Mouse (Mus musculus): Measurements from ENCODE around the gene Hoxb5. TPM values are rescaled to one million over a fixed set of nuclear protein-coding genes. Genes with fewer than 3 reads are reported as not detected.

Hoxb5 gene
- polyA plus RNA-seq, 1 experiment from 2014 or later = 0.09 TPM

DNA sequence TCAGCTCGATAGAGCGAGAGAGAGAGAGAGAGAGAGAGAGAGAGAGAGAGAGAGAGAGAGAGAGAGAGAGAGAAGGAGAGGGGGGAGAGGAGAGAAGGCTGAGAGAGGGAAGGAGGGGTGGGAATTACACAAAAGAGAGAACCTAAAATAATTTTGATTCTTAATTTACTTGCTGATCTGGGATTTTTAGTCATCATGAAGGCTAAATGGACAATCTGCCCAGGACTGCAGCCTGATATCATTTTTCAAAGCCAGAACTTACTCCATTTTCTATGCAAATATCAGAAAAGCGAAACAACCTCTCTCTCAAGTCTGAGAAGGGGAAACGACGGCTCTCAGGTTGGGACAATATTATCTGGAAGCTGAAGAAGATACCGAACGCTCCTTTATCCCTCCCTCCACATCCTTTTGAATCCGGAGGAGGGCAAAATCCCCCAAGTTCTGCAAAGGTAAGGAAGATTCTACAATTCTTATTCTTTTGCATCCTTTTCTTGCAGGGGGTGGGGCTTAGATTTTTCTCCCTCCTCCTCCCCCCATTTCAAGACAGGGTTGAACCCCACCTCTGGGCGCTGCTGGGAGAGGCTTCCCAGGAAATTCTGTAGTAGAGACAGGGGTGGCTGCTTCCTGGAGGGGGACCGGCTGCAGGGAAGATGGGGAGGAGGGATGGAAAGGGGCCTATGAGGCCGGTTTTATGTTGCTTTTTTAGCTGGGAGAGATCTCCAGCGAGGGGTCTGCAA is 10.4 kb upstream of the Hoxb5 start:
- Histone ChIP-seq H3K27me3 (replicated peaks) (peaks cover 97% of the 10 kb centered on the region), H3K36me3 (replicated peaks) (no peaks in the 10 kb centered on the region), H3K9me3 (no peaks in the 10 kb centered on the region), H3K4me1 (no peaks in the 10 kb centered on the region), H3K27ac (no peak overlapping the region), H3K4me3 (no peak overlapping the region), H3K4me2 (no peak overlapping the region), H3K9ac (no peak overlapping the region)
- no peak for ATAC-seq (replicated peaks)
- WGBS = 0% methylated on average over 12 of the region's 12 CpGs

DNA sequence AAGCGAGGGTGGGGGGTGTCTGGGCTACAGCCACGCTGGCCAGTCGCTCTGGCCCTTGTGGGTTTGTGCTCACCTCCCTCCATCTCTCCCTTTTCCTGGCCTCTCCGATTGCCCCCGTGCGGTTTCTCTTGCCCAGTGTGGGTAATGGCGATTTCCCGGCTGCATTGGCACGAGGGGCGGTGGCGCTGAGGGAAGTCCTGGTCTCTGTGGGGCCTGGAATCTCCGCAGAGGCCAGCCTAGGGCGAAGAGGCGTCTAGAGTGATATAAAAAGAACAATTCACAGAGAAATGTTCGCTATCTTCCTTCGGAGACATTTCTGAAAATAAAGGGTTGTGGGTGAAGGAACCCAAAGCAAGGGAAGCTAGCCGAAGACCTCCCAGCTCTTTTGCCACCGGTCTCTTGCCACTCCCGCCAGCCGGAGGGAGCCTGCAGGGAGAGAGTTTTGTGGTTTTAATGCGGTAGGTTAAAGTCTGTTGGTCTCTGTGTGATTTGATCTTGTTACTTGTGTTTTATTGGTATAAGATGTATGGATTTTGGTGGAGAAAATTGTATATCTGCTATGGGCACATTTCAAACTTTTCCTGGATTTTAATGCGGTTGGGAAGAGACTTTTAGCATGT is 9.7 kb upstream of the Hoxb5 start:
- 2% methylated on average over 22 of the region's 22 CpGs for WGBS
- H3K9ac ChIP-seq = no peak overlapping the region
- H3K4me1 ChIP-seq = no peaks in the 10 kb centered on the region
- H3K36me3 ChIP-seq (replicated peaks) = no peaks in the 10 kb centered on the region
- H3K4me3 ChIP-seq = no peak overlapping the region
- H3K9me3 ChIP-seq = no peaks in the 10 kb centered on the region
- ATAC-seq (replicated peaks) = no peak
- no peak overlapping the region for H3K27ac ChIP-seq
- H3K27me3 ChIP-seq (replicated peaks) = peaks cover 97% of the 10 kb centered on the region
- no peak overlapping the region for H3K4me2 ChIP-seq

DNA sequence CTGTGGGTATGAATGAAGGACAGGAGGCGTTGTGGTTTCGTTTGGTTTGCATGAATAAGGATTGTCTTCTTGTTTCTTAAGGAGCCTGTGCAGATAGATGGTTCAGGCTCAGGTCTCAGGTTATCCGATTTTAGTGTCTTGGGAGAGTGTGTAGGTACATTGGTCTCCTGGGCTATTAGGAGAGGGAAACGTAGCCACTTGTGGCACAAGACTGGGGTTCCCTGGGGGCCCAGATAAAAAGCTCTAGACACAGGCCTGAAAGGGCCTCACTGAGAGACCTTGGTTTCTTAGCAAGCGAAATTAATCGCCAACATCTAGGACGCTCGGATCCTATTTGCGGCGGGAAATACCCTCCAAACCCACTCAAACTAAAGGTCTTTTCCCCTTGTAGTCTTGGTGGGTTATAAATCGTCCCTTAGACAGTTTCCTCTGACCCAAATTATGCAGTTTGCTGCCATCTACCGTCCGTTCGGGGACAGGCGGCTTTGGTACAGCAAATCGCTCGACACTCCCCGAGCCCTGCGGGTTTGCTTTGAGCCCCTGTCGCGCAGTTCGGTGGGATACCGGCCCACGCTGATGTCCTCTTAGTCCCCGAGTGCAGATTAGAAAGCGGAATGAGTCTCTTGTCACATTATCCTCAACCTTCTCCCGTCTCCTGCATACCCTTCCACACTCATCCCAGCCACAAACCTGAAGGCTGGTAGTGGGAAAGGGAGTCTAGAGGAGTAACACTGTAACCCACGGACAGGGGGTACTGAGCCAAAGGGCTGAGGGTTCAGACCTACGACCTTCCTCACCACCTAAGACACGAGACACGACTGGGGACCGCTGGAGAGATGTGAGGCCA is 8.7 kb upstream of the Hoxb5 start:
- Histone ChIP-seq H3K9ac (no peak overlapping the region), H3K4me2 (no peak overlapping the region), H3K36me3 (replicated peaks) (no peaks in the 10 kb centered on the region), H3K4me3 (no peak overlapping the region), H3K4me1 (no peaks in the 10 kb centered on the region), H3K27me3 (replicated peaks) (peaks cover 96% of the 10 kb centered on the region), H3K9me3 (no peaks in the 10 kb centered on the region), H3K27ac (no peak overlapping the region)
- ATAC-seq (replicated peaks) = no peak
- WGBS = under 1% methylated on average over 32 of the region's 32 CpGs

DNA sequence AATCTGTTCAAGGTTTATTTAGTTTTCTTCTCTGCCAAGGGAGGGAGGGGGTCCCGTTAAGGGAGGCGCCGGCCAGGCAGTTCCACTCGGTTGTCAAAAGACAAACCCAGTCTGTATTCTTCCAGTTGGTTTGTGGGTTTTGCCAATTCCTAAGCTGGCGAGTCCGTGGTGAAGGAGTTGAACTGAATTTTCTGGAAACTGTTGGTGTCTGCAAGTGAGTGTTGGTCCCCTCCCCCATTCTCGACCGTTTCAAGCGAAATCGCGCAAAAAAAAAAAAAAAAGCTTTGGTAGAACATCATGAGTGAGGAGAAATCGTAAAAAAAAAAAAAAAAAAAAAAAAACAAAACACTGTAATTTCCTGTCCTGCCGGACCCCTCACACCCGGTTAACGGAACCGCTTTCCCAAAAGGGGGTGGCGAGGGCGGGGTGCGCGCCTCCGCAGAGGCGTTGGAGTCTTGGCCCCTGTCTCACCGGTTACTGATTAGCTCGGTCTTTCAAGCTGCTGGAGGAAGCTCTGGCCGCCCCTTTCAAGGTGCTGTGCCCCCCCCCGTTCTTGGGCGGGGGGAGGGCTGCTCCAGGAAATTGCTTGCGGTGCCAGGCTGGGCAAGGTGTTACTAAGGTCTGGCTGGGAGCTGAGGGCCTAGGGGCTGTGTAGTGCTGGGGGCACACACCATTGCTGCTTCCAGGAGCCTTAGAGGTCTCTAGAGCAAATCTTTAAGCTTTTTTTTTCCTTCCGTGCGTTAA is 7.9 kb upstream of the Hoxb5 start:
- Histone ChIP-seq H3K9me3 (no peaks in the 10 kb centered on the region), H3K27me3 (replicated peaks) (peaks cover 96% of the 10 kb centered on the region), H3K4me3 (no peak overlapping the region), H3K4me1 (no peaks in the 10 kb centered on the region), H3K9ac (no peak overlapping the region), H3K4me2 (no peak overlapping the region), H3K27ac (no peak overlapping the region), H3K36me3 (replicated peaks) (no peaks in the 10 kb centered on the region)
- 1% methylated on average over 30 of the region's 30 CpGs for WGBS
- no peak for ATAC-seq (replicated peaks)

DNA sequence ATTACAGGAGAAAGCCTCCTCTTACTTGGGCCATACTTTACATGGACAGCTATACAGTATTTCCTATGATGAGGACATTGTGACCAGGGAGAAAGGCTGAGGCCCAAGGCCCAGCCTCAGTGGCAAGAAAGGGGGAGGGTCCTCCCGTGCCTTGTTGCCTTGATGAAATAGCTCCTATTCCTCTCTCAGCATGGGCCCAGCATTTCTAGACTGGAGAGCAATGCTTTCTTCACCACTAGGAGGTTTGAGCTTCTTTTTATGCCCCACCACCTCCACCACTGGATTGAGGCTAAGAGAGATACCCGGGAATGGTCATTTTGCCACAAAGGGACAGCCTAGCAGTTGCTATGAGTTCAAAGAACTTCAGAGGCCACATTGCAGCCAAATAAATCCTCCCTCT is 6.1 kb upstream of the Hoxb5 start:
- Histone ChIP-seq H3K9ac (no peak overlapping the region), H3K27ac (no peak overlapping the region), H3K4me1 (no peaks in the 10 kb centered on the region), H3K27me3 (replicated peaks) (peaks cover 97% of the 10 kb centered on the region), H3K4me3 (no peak overlapping the region), H3K36me3 (replicated peaks) (no peaks in the 10 kb centered on the region), H3K9me3 (no peaks in the 10 kb centered on the region), H3K4me2 (no peak overlapping the region)
- ATAC-seq (replicated peaks) = no peak
- 3% methylated on average over 2 of the region's 2 CpGs for WGBS

DNA sequence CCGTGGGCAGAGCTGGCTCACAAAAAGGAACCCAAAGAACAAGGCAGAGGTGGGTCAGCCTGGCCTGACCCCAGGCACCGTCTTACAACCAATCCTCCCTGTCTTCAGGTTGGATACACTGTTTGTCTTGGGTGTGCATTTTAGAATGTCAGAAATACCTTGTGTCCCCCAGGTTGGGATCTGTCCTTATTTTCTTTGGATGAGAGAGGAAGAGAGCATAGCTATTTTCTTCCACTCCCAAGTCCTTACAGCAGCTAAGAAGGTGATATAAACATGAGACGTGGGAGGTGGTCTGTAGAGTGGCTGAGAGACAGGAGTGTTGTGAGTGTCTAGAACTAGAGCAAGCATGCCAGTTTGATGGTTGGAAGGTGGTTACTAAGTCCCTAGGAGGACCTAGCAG is 5.7 kb upstream of the Hoxb5 start:
- H3K4me1 ChIP-seq = no peaks in the 10 kb centered on the region
- no peak overlapping the region for H3K4me2 ChIP-seq
- peaks cover 97% of the 10 kb centered on the region for H3K27me3 ChIP-seq (replicated peaks)
- H3K4me3 ChIP-seq = no peak overlapping the region
- H3K27ac ChIP-seq = no peak overlapping the region
- H3K36me3 ChIP-seq (replicated peaks) = no peaks in the 10 kb centered on the region
- no peak for ATAC-seq (replicated peaks)
- H3K9ac ChIP-seq = no peak overlapping the region
- 1% methylated on average over 3 of the region's 3 CpGs for WGBS
- H3K9me3 ChIP-seq = no peaks in the 10 kb centered on the region

DNA sequence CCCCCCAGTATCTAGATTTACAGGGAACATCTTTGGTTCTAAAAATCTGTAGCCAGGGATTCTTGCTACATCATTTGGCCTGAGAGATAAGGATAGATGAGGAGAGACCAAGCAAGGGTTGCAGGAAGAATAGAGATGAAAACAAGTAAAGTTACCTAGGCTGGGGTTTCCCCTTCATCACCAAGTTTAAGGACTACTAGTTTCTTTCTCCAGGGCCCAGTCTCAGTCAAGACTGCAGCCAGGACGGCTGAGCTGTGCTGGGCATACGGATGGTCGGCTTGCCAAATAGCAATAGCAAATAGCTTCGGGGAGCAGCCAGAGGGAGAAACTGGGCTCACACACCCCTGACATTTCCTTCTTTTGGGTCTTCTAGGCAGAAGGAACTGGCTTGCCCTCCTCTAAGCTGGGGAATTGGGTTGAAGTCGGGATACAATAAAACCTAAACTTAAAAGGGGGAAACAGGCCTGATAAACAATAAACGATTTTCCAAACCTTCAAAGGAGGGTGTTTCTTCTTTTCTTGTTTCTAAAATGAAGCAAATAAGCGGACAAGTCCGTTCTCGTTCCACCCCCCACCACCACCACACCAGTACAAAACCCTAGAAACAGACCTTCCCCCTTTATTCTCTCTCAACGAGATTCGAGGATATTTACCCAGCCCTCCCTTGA is 5.0 kb upstream of the Hoxb5 start:
- no peaks in the 10 kb centered on the region for H3K9me3 ChIP-seq
- no peak overlapping the region for H3K9ac ChIP-seq
- no peak overlapping the region for H3K4me3 ChIP-seq
- H3K27me3 ChIP-seq (replicated peaks) = peaks cover 97% of the 10 kb centered on the region
- no peak overlapping the region for H3K4me2 ChIP-seq
- no peaks in the 10 kb centered on the region for H3K36me3 ChIP-seq (replicated peaks)
- no peak overlapping the region for H3K27ac ChIP-seq
- H3K4me1 ChIP-seq = no peaks in the 10 kb centered on the region; the same call in 1 of the 2 replicates
- ATAC-seq (replicated peaks) = no peak
- WGBS = 4% methylated on average over 11 of the region's 11 CpGs

DNA sequence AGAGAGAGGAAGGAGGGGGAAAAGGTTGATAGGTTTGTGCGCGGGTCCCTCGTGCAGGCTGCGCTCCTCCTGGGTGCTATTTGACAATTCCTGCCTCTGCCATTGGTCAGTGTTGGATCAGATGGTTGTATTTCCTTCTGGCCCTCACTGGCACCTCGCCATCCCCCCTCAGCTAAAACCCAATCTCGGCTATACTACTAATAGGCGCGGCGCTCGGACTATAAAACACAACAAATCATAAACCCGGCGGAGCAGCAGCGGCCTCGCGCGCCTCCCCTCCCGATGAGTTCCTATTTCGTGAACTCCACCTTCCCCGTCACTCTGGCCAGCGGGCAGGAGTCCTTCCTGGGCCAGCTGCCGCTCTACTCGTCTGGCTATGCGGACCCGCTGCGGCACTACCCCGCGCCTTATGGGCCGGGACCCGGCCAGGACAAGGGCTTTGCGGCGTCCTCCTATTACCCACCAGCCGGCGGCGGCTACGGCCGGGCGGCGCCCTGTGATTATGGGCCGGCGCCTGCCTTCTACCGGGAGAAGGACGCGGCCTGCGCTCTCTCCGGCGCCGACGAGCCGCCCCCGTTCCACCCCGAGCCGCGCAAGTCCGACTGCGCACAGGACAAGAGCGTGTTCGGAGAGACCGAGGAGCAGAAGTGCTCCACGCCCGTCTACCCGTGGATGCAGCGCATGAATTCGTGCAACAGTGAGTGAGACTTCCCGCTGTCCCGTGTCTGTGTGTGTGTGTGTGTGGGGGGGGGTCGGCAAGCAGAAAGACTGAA is 4.1 kb upstream of the Hoxb5 start:
- no peak for ATAC-seq (replicated peaks)
- peaks cover 97% of the 10 kb centered on the region for H3K27me3 ChIP-seq (replicated peaks)
- H3K4me3 ChIP-seq = no peak overlapping the region
- WGBS = under 1% methylated on average over 66 of the region's 66 CpGs
- no peak overlapping the region for H3K27ac ChIP-seq
- H3K4me2 ChIP-seq = no peak overlapping the region
- no peak overlapping the region for H3K9ac ChIP-seq
- no peaks in the 10 kb centered on the region for H3K36me3 ChIP-seq (replicated peaks)
- no peaks in the 10 kb centered on the region for H3K9me3 ChIP-seq
- peaks cover 3% of the 10 kb centered on the region for H3K4me1 ChIP-seq

DNA sequence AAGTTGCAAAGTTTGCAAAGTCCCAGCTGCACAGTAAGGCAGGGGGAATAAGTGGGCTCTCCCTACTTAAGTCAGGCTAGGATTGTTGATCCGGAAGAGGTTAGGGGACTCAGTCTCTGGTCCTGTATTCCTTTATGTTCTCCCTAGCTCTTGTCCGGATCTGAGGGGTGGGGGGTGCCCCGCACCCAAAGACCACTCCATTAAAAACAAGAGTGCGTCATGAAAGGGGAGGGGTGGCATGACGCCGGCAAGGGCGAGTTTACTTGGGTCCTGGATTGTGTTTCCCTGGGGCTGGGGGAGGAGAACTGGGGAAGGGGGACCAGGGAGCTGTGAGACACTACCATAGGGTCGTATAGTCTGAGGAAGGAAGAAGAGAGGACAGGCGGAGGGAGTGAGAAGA is 3.4 kb upstream of the Hoxb5 start:
- 1% methylated on average over 9 of the region's 9 CpGs for WGBS
- Histone ChIP-seq H3K4me2 (no peak overlapping the region), H3K4me3 (no peak overlapping the region), H3K9me3 (no peaks in the 10 kb centered on the region), H3K4me1 (peaks cover 3% of the 10 kb centered on the region), H3K27me3 (replicated peaks) (peaks cover 97% of the 10 kb centered on the region), H3K36me3 (replicated peaks) (no peaks in the 10 kb centered on the region), H3K27ac (no peak overlapping the region), H3K9ac (no peak overlapping the region)
- no peak for ATAC-seq (replicated peaks)

DNA sequence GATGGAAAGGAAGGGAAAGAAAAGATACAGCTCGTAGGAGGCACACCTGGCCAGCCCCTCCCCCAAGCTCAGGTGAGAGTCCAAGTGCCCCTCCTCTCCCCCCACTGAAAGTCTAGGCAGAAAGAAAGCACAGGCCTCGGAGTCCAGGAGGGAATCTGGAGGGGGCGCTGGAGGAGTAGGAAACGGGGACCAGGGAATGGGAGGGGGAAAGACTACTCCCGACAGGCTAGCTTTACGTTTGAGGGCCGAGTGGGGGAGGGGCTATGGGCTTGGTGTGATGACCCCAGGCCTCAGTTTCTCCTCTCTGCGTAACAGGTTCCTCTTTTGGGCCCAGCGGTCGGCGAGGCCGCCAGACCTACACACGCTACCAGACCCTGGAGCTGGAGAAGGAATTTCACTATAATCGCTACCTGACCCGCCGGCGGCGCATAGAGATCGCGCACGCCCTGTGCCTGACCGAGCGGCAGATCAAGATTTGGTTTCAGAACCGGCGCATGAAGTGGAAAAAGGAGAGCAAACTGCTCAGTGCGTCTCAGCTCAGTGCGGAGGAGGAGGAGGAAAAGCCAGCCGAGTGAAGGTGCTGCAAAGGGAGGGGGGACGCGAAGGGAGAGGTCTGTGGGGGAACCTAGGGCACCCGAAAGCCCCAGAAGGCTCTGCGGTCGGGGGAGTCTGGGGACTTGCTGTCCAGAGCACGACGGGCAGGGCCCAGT is 2.6 kb upstream of the Hoxb5 start:
- no peaks in the 10 kb centered on the region for H3K9me3 ChIP-seq
- WGBS = 2% methylated on average over 35 of the region's 35 CpGs
- no peak overlapping the region for H3K4me2 ChIP-seq
- no peak overlapping the region for H3K27ac ChIP-seq
- H3K4me1 ChIP-seq = peaks cover 3% of the 10 kb centered on the region
- no peak for ATAC-seq (replicated peaks)
- H3K4me3 ChIP-seq = no peak overlapping the region
- H3K36me3 ChIP-seq (replicated peaks) = no peaks in the 10 kb centered on the region
- peaks cover 96% of the 10 kb centered on the region for H3K27me3 ChIP-seq (replicated peaks)
- H3K9ac ChIP-seq = no peak overlapping the region

DNA sequence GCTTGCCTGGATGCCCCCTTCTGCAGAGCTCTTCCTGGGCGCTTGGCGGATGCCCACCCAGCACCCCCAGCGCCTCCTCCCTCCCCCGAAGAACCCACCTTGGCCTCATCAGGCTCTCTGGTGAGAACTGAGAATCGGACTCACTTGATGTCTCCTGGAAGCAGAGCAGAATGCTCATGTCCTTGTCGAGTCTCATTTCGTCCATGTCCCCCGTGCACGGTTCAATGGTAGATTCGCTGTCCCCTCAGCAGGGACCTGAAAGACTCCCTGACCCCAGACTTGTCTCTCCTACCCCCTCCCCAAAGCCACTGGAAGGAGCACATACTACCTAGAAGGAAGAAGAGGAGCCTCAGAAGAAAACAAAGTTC is 2.1 kb upstream of the Hoxb5 start:
- WGBS = 4% methylated on average over 10 of the region's 10 CpGs
- H3K9ac ChIP-seq = no peak overlapping the region
- H3K27me3 ChIP-seq (replicated peaks) = peaks cover 96% of the 10 kb centered on the region
- no peak overlapping the region for H3K4me3 ChIP-seq
- H3K9me3 ChIP-seq = no peaks in the 10 kb centered on the region
- no peak overlapping the region for H3K27ac ChIP-seq
- ATAC-seq (replicated peaks) = no peak
- H3K4me1 ChIP-seq = peaks cover 3% of the 10 kb centered on the region
- no peaks in the 10 kb centered on the region for H3K36me3 ChIP-seq (replicated peaks)
- no peak overlapping the region for H3K4me2 ChIP-seq

Measured in midbrain, embryonic 15.5 days (tissue).